Mouse (Mus musculus): Measurements from ENCODE around the gene Slc4a4.

GRCm38 (mm10) chr5:88958966-88959365 lies 72.3 kb downstream of the Slc4a4 start:
- TF ChIP-seq TAL1 (IDR thresholded peaks at IDR 0.05; ENCODE audit: low read length): no peak
- TF ChIP-seq GATA1 (IDR thresholded peaks at IDR 0.05; ENCODE audit: low read length): no peak
